9 mouse cellular contexts compared by ENCODE assay signal in the genomic region with DNA sequence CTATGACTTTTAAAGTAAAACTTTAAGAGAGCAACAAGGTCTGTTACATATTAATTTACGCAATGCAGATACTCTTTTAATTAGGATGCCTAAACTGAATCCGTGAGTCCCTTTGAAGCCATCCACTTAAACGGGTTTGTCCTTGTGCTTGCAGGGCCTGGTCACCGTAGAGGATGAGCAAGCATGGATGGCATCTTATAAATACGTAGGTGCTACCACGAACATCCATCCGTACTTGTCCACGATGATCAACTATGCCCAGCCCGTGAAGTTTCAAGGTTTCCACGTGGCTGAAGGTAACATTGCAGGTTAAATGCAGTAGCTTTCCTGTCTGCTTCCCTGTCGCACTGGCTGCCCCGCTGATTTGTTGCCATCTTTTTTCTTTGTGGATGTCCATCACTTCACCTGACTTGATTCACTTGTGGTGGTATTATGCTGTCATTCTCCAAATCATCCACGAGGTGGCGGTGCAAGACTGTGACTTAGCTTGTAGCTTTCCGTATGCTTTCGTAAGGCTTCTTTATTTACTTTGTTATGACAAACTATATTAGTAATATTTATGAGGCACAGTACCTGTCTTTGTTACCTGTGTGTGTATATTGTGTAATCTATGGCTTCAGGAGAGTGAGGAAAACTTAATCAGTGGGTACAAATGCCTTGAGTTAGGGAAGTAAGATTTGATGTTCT.
DNase-seq lines count a peak whose midpoint lies in the region; ATAC-seq lines count a peak whose summit lies in the region.
"Had no signal": no experiment of that assay in that cellular context is flagged by ENCODE, and none has a peak within 500 bp of the region (broad histone marks: within the 10 kb centered on the region; RNA-seq: fewer than 3 reads in every experiment).

No protein-coding gene starts in this region.

- peak; percentile 91 for ATAC-seq in granulocyte monocyte progenitor cell, adult 5-6 weeks (replicated peaks; ENCODE audit: poor library complexity, severe bottlenecking)
- no peak; the same call in 1 of the 2 replicates for ATAC-seq in erythroblast, adult 5-6 weeks (replicated peaks; ENCODE audit: low FRiP score, poor library complexity, severe bottlenecking)

- no peaks in the 10 kb centered on the region for H3K36me3 ChIP-seq in limb, embryonic 10.5 days
- H3K36me3 ChIP-seq: lung, embryonic 15.5 days had no signal

- H3K27ac ChIP-seq in limb, embryonic 10.5 days, result no peak overlapping the region
- H3K27ac ChIP-seq: lung, embryonic 15.5 days had no signal

- 61% methylated on average over 16 of the region's 16 CpGs for WGBS in limb, embryonic 10.5 days

- H3K27me3 ChIP-seq in limb, embryonic 10.5 days (ENCODE audit: low read depth, poor library complexity, severe bottlenecking), result no peaks in the 10 kb centered on the region
- H3K27me3 ChIP-seq: lung, embryonic 15.5 days had no signal

- H3K4me3 ChIP-seq in limb, embryonic 10.5 days, result no peak overlapping the region
- H3K4me3 ChIP-seq: lung, embryonic 15.5 days had no signal

- no peaks in the 10 kb centered on the region for H3K9me3 ChIP-seq in limb, embryonic 10.5 days (replicated peaks)
- H3K9me3 ChIP-seq: lung, embryonic 15.5 days had no signal

- H3K4me1 ChIP-seq in limb, embryonic 10.5 days, result peaks cover 6% of the 10 kb centered on the region
- H3K4me1 ChIP-seq: lung, embryonic 15.5 days had no signal

- peak; percentile 69 to 72 for DNase-seq in left cerebral cortex, adult 18-20 months (ENCODE audit: low spot score in 2 of 2)
- no peak for DNase-seq in left cerebral cortex, adult 8-10 months (ENCODE audit: low spot score in 2 of 2)
- DNase-seq in R1 (ENCODE audit: low read depth, low spot score), result peak; percentile 56
- DNase-seq in cerebellum, postnatal 10 days, result peak; percentile 75 to 80
- DNase-seq in limb, embryonic 10.5 days (ENCODE audit: low spot score), result peak; percentile 68
- peak; percentile 39 for DNase-seq in neural tube, embryonic 10.5 days (ENCODE audit: extremely low spot score, low spot score)

Comparison
In these comparisons a context has a peak if more than half of its experiments do, and no peak if none do; other contexts are left out.
1. DNase-seq: peak in left cerebral cortex, adult 18-20 months (2 of 2), R1 (single experiment), cerebellum, postnatal 10 days (2 of 2), limb, embryonic 10.5 days (single experiment) and neural tube, embryonic 10.5 days (single experiment); none in left cerebral cortex, adult 8-10 months (0 of 2).